Mouse (Mus musculus) layer of hippocampus, adult 18-20 months (tissue): ENCODE results near the gene Elmod2. TPM values are rescaled to one million over a fixed set of nuclear protein-coding genes. Genes with fewer than 3 reads are reported as not detected.
"Not testable (repeated sequence)": the region's sequence is repeated elsewhere in the genome, so short reads cannot be mapped to it uniquely, and the experiment has no call there.

Experiments used
- DNase-seq, 2 experiments: peaks; one replicate each; pipeline ENCODE4 v3.0.0; 2022; ENCODE audit warnings: low spot score in 2 of 2
- long read RNA-seq: library from polyadenylated mRNA; stranded (forward); transcript quantifications from one replicate; pipeline ENCODE4 v2.0.0, GENCODE M21; 2021
- total RNA-seq, 2 experiments: library from RNA; stranded (reverse); gene quantifications; 2 replicates each; pipeline ENCODE4 v1.2.3; 2021

Gene Elmod2
- total RNA-seq: 10 to 100 TPM; 13.7 to 13.9 TPM
- long read RNA-seq, full-length matches to known transcripts: 6 of 8 reads
- long read RNA-seq, partial matches to known transcripts: 0 of 8 reads
- long read RNA-seq, other reads (novel, unspliced or antisense): 2 of 8 reads

GRCm38 (mm10) chr8:83331899-83332697, at the start of gene Elmod2:
TSS of gene Elmod2 (minus strand) at chr8:83332486.
- peak; percentile 93 to 98 for DNase-seq

DNA sequence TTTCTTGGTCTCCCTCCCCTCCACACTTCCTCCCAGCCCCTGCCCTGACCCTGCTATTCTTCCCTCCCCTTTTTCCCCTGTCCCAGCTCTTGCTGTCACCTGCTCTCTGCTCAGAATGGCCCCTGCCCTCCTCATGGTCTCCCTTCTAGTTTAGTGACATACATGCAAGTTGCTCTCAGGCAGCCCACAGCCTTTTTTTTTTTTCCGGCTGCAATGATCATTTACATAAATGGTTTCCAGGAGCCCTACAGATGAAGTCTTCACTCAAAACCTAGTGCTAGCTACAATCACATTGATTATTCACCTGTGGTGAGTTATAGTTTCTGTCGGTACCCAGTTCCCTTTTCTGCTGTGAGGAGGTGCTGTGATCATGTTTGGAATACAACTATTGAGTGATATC, 48.7 kb upstream of the Elmod2 start:
- no peak for DNase-seq

GRCm38 (mm10) chr8:83380141-83380540, 47.9 kb upstream of the Elmod2 start:
- no peak for DNase-seq

GRCm38 (mm10) chr8:83377231-83377630, 44.9 kb upstream of the Elmod2 start:
- DNase-seq: no peak

DNA sequence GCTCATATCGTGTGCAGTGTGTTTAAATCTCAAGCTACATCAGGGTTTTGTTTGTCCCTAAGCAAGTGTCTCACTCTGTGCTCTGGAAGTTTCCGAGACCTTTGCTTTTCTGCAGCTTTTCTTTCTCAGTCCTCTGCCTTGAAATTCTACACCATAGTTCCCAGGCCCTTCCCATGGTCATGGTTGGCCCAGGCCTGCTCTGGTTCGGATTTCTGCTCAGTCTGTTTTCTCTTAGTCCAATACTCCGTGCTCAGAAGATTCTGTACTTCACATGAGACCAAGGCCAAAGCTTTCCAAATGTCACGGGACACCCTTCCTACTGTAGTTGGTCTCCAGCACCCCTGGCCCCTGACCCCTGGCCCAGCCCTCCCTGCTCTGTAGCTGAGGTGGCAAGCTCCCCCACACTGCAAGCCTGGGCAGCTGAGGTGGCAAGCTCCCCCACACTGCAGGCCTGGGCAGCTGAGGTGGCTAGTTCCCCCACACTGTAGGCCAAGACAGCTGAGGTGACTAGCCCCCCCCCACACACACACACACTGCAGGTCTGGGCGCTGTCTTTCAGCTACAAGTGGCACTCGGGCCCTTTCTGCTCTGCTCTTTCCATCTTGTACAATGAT, 31.0 kb upstream of the Elmod2 start:
- DNase-seq: no peak

DNA sequence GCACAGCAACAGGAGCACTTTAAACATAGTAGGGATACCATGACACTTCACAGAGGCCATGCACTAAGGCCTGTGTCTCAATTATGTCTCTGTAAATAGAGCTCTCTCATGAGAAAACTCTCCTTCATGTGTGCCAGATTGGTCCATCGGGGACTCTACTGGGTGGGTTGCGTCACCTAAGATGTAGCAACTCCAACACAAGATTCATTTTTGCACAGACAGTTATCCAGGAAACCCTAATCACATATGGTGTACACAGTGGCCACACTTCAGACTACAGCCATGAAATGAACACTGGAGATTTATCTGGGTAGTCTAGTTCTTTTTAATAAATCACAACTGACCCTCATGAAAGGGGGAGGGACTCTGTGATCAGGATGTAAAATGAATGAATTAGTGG, 19.0 kb upstream of the Elmod2 start:
- no peak for DNase-seq

- no peak for DNase-seq
Observed at GRCm38 (mm10) chr8:83348263-83348662, 16.0 kb upstream of the Elmod2 start, which contains the start of gene Mgat4d. TSS of gene Mgat4d (plus strand) at chr8:83348471.

GRCm38 (mm10) chr8:83342693-83343092, 10.4 kb upstream of the Elmod2 start:
- DNase-seq: peak in 1 of 2 experiments; percentile 55

- DNase-seq: no peak
Observed at GRCm38 (mm10) chr8:83342076-83342475, 9.8 kb upstream of the Elmod2 start.

DNA sequence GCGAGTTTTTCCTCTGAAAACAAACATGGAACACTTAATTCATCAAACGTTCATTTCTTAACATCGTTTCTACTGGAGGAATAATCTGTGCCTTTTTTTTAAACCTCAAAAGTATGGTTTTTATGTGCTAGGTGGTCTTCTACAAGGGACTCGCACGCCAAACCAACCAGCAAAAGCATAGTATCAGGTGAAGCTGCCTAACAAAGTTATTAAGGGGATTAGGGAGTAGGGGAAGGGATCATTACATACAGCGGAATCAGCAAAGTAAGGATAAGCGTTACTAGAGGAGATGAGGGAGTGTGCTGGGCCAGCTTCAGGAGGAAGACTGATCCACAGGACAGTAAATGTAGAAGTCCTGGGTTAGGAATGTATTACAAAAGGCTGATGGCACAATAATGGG, 578 bp upstream of the Elmod2 start:
- no peak for DNase-seq

GRCm38 (mm10) chr8:83331567-83331898, 753 bp downstream of the Elmod2 start:
- peak; percentile 36 to 73 for DNase-seq

DNA sequence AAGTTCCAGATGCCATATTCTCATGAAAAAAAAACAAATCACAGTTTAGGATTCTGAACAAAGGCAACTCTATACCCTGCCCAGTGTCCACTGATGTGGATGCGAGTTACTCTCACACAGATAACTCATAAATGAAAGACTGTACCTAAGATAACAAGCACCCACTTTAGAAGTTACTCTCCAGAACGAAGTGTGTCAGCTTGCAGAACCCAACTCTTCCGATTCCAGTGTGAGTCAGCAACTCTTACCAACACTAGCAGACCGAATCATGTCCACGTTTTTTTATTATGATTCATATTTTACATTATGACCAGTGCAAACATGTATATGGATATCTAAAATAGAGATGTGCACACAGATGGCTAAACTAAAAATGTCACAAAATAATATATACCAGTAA, 4.4 kb downstream of the Elmod2 start:
- DNase-seq: no peak

DNA sequence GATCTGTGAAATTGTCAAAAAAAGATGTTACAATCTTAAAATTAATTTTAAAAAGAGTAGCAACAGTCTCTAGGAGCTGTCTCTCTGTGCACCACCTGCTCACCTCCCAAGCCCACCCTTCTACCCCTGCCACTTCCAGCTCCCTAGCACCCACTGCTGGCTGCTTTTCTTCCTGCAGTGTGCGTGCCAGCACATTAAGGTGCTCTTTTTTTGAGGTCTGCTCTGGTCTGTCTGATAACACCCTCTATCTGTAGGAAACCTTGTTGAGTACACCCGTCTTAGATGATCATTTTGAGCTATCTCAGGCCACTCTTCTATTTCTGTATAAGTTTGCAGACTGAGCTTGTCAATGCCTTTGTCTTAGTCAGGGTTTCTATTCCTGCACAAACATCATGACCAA, 9.2 kb downstream of the Elmod2 start:
- DNase-seq: no peak

- DNase-seq: no peak
Observed at GRCm38 (mm10) chr8:83322374-83322773, 9.9 kb downstream of the Elmod2 start.

- no peak for DNase-seq
Observed at GRCm38 (mm10) chr8:83320543-83320942, 11.7 kb downstream of the Elmod2 start.

DNA sequence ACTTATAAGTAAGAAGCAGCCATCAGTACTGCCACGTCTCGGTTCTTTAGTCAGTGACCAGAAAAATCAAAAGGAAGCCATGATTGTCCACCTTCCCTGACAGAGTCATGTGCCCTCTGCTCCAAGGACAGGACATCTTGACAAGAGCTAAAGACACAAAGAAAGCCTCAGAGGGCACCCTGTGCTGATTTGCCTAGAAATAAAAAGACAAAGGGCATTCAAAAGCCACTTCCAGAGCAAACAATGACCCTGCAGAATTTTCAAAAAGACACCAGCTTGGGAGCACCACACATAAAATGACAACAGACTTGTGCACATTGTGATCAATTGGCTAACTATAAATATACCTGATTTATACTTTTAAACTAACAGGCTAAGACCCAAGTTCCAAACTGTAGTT, 16.6 kb downstream of the Elmod2 start:
- no peak for DNase-seq

- not testable (repeated sequence) for DNase-seq
Observed at GRCm38 (mm10) chr8:83315084-83315483, 17.2 kb downstream of the Elmod2 start.

GRCm38 (mm10) chr8:83309836-83310235, 22.4 kb downstream of the Elmod2 start:
- DNase-seq: no peak

DNA sequence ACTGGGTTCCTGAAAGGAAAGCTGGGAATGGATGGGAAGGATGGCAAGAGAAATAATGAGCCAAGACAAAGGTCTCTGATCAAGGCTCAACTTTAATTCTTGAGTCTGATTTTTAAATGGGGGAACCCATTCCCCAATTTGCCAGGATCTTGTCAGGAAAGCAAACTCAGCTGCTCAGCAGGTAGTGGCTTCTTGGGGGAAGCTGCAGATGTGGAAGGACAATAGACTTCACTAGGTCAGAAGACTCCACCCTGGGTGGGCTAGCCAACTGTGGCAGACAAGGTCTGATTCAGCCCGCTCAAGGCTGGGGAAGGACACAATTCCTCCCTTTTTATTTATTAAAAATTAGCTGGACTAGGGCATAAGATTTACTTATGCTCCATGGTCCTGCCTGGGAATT, 27.3 kb downstream of the Elmod2 start:
- no peak for DNase-seq

GRCm38 (mm10) chr8:83300135-83300534, 32.2 kb downstream of the Elmod2 start:
- DNase-seq: no peak

DNA sequence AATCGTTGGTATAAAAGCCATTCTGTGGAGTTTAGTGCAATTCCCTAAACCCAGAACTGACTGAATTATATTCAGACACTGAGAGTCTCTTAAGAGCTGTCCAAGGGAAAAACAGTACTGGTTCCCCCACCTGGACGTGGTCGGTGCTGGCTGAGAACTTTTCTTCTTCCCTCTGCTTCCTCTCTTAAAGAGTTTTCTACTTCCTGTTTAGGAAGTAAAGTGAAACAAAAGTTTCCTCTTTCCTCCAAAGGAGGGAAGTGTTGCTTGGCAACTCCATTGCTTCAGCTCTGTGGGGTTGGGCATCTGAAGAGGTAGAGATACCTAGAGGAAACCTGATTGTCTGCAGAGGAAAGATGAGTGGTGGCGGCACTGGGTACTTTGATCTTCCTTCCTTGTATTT, 34.9 kb downstream of the Elmod2 start:
- no peak for DNase-seq

GRCm38 (mm10) chr8:83290176-83290575, 42.1 kb downstream of the Elmod2 start, which contains the start of gene Ucp1:
TSS of gene Ucp1 (plus strand) at chr8:83290352.
- DNase-seq: no peak

DNA sequence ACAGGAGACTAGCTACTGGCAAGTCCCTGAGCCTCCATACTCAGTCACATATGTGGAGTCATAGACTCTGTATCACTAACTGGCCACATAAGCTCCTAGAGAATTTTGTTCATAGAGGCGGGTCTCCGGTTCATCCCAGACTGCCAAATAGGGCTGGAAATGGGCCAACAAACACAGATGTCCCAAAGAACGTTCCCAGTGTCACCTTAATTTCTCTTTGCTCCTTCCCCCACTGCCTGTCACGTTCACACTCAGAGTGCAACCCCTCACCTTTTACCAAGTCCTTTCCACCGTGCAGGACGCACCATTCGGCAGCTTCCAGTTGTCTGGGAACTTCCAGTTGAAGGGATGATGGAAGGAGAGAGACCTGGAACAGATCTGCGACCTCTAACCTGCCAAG, 46.9 kb downstream of the Elmod2 start:
- DNase-seq: no peak
